Mouse (Mus musculus) midbrain, embryonic 15.5 days (tissue): ENCODE data around the gene Hoxd9. TPM values are rescaled to one million over a fixed set of nuclear protein-coding genes. Genes with fewer than 3 reads are reported as not detected.

Source experiments
- ATAC-seq: fragments of 200-750 bp; cut with Nextera tagmentation; replicated peaks from 2 replicates; pipeline ENCODE4 v1.8.0; 2017; ENCODE audit warnings: moderate TSS enrichment
- H3K27ac ChIP-seq: fragments of 300-500 bp; sonication (generic); 2 replicates; pipeline ENCODE4 v1.5.1; 2015; ENCODE audit warnings: mild to moderate bottlenecking, inconsistent platforms
- H3K27me3 ChIP-seq: fragments of 300-500 bp; sonication (generic); replicated peaks from 2 replicates; pipeline ENCODE4 v1.6.1; 2015; ENCODE audit warnings: inconsistent platforms
- H3K36me3 ChIP-seq: fragments of 300-500 bp; sonication (generic); replicated peaks from 2 replicates; pipeline ENCODE4 v1.6.1; 2015; ENCODE audit warnings: inconsistent platforms
- H3K4me1 ChIP-seq: fragments of 300-500 bp; sonication (generic); 2 replicates; pipeline ENCODE4 v1.6.1; 2015; ENCODE audit warnings: inconsistent platforms
- H3K4me2 ChIP-seq: fragments of 300-500 bp; sonication (generic); 2 replicates; pipeline ENCODE4 v1.6.1; 2015; ENCODE audit warnings: inconsistent platforms, mild to moderate bottlenecking, moderate library complexity
- H3K4me3 ChIP-seq: fragments of 300-500 bp; sonication (generic); 2 replicates; pipeline ENCODE4 v1.5.1; 2015; ENCODE audit warnings: mild to moderate bottlenecking, inconsistent platforms
- H3K9ac ChIP-seq: fragments of 300-500 bp; sonication (generic); 2 replicates; pipeline ENCODE4 v1.6.1; 2015; ENCODE audit warnings: mild to moderate bottlenecking, inconsistent platforms
- H3K9me3 ChIP-seq: fragments of 300-500 bp; sonication (generic); 2 replicates; pipeline ENCODE4 v1.6.1; 2016; ENCODE audit warnings: inconsistent platforms
- WGBS: fragments of 180-500 bp; shearing (Covaris S2); methylation state at CpG from one replicate; pipeline ENCODE4 v1.1.7; 2015; ENCODE audit warnings: mixed read lengths; 5-methylcytosine and 5-hydroxymethylcytosine counted together
- polyA plus RNA-seq: library from polyadenylated mRNA; unstranded; fragments of >200 nt; fragmentation: Nextera tagmentation; extraction: Ambion mirVana; gene quantifications from 2 replicates; pipeline ENCODE4 v1.2.1, GENCODE M21; 2015

Gene Hoxd9
- polyA plus RNA-seq, 1 experiment from 2014 or later: not detected

- under 1% methylated on average over 21 of the region's 21 CpGs for WGBS
- H3K27ac ChIP-seq: no peak overlapping the region
- no peaks in the 10 kb centered on the region for H3K9me3 ChIP-seq
- no peaks in the 10 kb centered on the region for H3K36me3 ChIP-seq
- H3K9ac ChIP-seq: no peak overlapping the region
- peaks cover 10% of the 10 kb centered on the region; the same call in 1 of the 2 replicates for H3K4me1 ChIP-seq
- ATAC-seq: no peak
- H3K4me3 ChIP-seq: no peak overlapping the region
- peaks cover 98% of the 10 kb centered on the region for H3K27me3 ChIP-seq
- H3K4me2 ChIP-seq: no peak overlapping the region
Measured at GRCm38 (mm10) chr2:74680561-74681398, 16.7 kb upstream of the Hoxd9 start.

- ATAC-seq: 0 out of 2 replicates have a peak, but pooled peaks have one; percentile 14
- H3K4me2 ChIP-seq: no peak overlapping the region
- no peak overlapping the region for H3K4me3 ChIP-seq
- peaks cover 94% of the 10 kb centered on the region for H3K27me3 ChIP-seq
- H3K36me3 ChIP-seq: no peaks in the 10 kb centered on the region
- peaks cover 10% of the 10 kb centered on the region; the same call in 1 of the 2 replicates for H3K4me1 ChIP-seq
- H3K9ac ChIP-seq: no peak overlapping the region
- no peak overlapping the region for H3K27ac ChIP-seq
- WGBS: under 1% methylated on average over 70 of the region's 78 CpGs
- no peaks in the 10 kb centered on the region for H3K9me3 ChIP-seq
Measured at GRCm38 (mm10) chr2:74681594-74682531, 15.7 kb upstream of the Hoxd9 start.

GRCm38 (mm10) chr2:74682796-74683195 is 14.7 kb upstream of the Hoxd9 start:
- no peak overlapping the region for H3K4me3 ChIP-seq
- H3K4me2 ChIP-seq: 0 out of 2 replicates have a peak overlapping the region, but pooled peaks have one; percentile 9
- WGBS: under 1% methylated on average over 51 of the region's 51 CpGs

GRCm38 (mm10) chr2:74683471-74683951 is 14.0 kb upstream of the Hoxd9 start:
- Histone ChIP-seq H3K4me3 (no peak overlapping the region), H3K27me3 (peaks cover 94% of the 10 kb centered on the region), H3K36me3 (no peaks in the 10 kb centered on the region), H3K27ac (no peak overlapping the region), H3K4me2 (no peak overlapping the region), H3K9me3 (no peaks in the 10 kb centered on the region), H3K9ac (no peak overlapping the region), H3K4me1 (peaks cover 10% of the 10 kb centered on the region; the same call in 1 of the 2 replicates)
- no peak for ATAC-seq
- 1% methylated on average over 18 of the region's 18 CpGs for WGBS

More at GRCm38 (mm10) chr2:74682796-74683195, 14.7 kb upstream of the Hoxd9 start:
- peaks cover 10% of the 10 kb centered on the region; the same call in 1 of the 2 replicates for H3K4me1 ChIP-seq
- 0 out of 2 replicates have a peak, but pooled peaks have one; percentile 24 for ATAC-seq
- H3K9me3 ChIP-seq: no peaks in the 10 kb centered on the region
- H3K27me3 ChIP-seq: peaks cover 94% of the 10 kb centered on the region
- no peak overlapping the region for H3K27ac ChIP-seq
- H3K36me3 ChIP-seq: no peaks in the 10 kb centered on the region
- no peak overlapping the region for H3K9ac ChIP-seq

- H3K4me3 ChIP-seq: no peak overlapping the region
- H3K9ac ChIP-seq: no peak overlapping the region
- ATAC-seq: no peak
- no peak overlapping the region for H3K27ac ChIP-seq
- no peak overlapping the region for H3K4me2 ChIP-seq
- peaks cover 10% of the 10 kb centered on the region; the same call in 1 of the 2 replicates for H3K4me1 ChIP-seq
- no peaks in the 10 kb centered on the region for H3K9me3 ChIP-seq
- peaks cover 94% of the 10 kb centered on the region for H3K27me3 ChIP-seq
- H3K36me3 ChIP-seq: no peaks in the 10 kb centered on the region
- WGBS: 2% methylated on average over 12 of the region's 12 CpGs
Measured at GRCm38 (mm10) chr2:74684106-74684505, 13.4 kb upstream of the Hoxd9 start.

GRCm38 (mm10) chr2:74685059-74685603 is 12.4 kb upstream of the Hoxd9 start:
- H3K27me3 ChIP-seq: peaks cover 91% of the 10 kb centered on the region
- no peak overlapping the region for H3K27ac ChIP-seq
- H3K36me3 ChIP-seq: no peaks in the 10 kb centered on the region
- no peaks in the 10 kb centered on the region for H3K9me3 ChIP-seq
- WGBS: 15% methylated on average over 4 of the region's 4 CpGs
- no peak overlapping the region for H3K4me3 ChIP-seq
- H3K9ac ChIP-seq: no peak overlapping the region
- H3K4me1 ChIP-seq: peaks cover 10% of the 10 kb centered on the region; the same call in 1 of the 2 replicates
- H3K4me2 ChIP-seq: no peak overlapping the region
- ATAC-seq: no peak

GRCm38 (mm10) chr2:74686301-74686987 is 11.1 kb upstream of the Hoxd9 start:
- no peak overlapping the region for H3K4me2 ChIP-seq
- no peak overlapping the region for H3K9ac ChIP-seq
- H3K4me1 ChIP-seq: peaks cover 10% of the 10 kb centered on the region; the same call in 1 of the 2 replicates
- ATAC-seq: no peak
- H3K27me3 ChIP-seq: peaks cover 87% of the 10 kb centered on the region
- H3K36me3 ChIP-seq: no peaks in the 10 kb centered on the region
- H3K4me3 ChIP-seq: no peak overlapping the region
- H3K9me3 ChIP-seq: no peaks in the 10 kb centered on the region
- H3K27ac ChIP-seq: no peak overlapping the region
- 5% methylated on average over 17 of the region's 17 CpGs for WGBS

- 1% methylated on average over 27 of the region's 27 CpGs for WGBS
- no peak overlapping the region for H3K27ac ChIP-seq
- no peak overlapping the region for H3K4me2 ChIP-seq
- peaks cover 87% of the 10 kb centered on the region for H3K27me3 ChIP-seq
- H3K36me3 ChIP-seq: no peaks in the 10 kb centered on the region
- ATAC-seq: no peak
- no peak overlapping the region for H3K4me3 ChIP-seq
- H3K9me3 ChIP-seq: no peaks in the 10 kb centered on the region
- H3K4me1 ChIP-seq: peaks cover 7% of the 10 kb centered on the region; the same call in 1 of the 2 replicates
- no peak overlapping the region for H3K9ac ChIP-seq
Measured at GRCm38 (mm10) chr2:74686988-74687697, 10.4 kb upstream of the Hoxd9 start.

GRCm38 (mm10) chr2:74687698-74688555 is 9.6 kb upstream of the Hoxd9 start:
- H3K9me3 ChIP-seq: no peaks in the 10 kb centered on the region
- no peak overlapping the region for H3K4me3 ChIP-seq
- H3K9ac ChIP-seq: no peak overlapping the region
- no peak overlapping the region for H3K27ac ChIP-seq
- no peak for ATAC-seq
- under 1% methylated on average over 31 of the region's 31 CpGs for WGBS
- H3K4me1 ChIP-seq: no peaks in the 10 kb centered on the region
- H3K4me2 ChIP-seq: no peak overlapping the region
- no peaks in the 10 kb centered on the region for H3K36me3 ChIP-seq
- peaks cover 88% of the 10 kb centered on the region for H3K27me3 ChIP-seq

- Histone ChIP-seq H3K4me3 (no peak overlapping the region), H3K9me3 (no peaks in the 10 kb centered on the region), H3K9ac (no peak overlapping the region), H3K4me1 (no peaks in the 10 kb centered on the region), H3K27me3 (peaks cover 88% of the 10 kb centered on the region), H3K36me3 (no peaks in the 10 kb centered on the region), H3K4me2 (no peak overlapping the region), H3K27ac (no peak overlapping the region)
- WGBS: 3% methylated on average over 12 of the region's 12 CpGs
- ATAC-seq: no peak
Measured at GRCm38 (mm10) chr2:74688795-74689573, 8.5 kb upstream of the Hoxd9 start.
